Mouse (Mus musculus): ENCODE measurements at regions not wholly inside any gene's neighbourhood (a gene's known extent, or its start where the extent isn't known, plus 50 kb on each side); places are given as distances from the start of the nearest gene placed in this dataset.

GRCm38 (mm10) chr5:77487837-77488827 lies 80.3 kb upstream of the Igfbp7 start:
- DNase-seq (ENCODE audit: low spot score in 2 of 2), result no peak

- no peak for DNase-seq (ENCODE audit: low spot score in 2 of 2)
These were observed 75.3 kb upstream of the Igfbp7 start for GRCm38 (mm10) chr5:77483053-77483717.

- DNase-seq (ENCODE audit: low spot score in 2 of 2), result no peak
These were observed 74.0 kb upstream of the Igfbp7 start for GRCm38 (mm10) chr5:77481811-77482210.

GRCm38 (mm10) chr5:77477794-77478193 lies 70.0 kb upstream of the Igfbp7 start:
- DNase-seq (ENCODE audit: low spot score in 2 of 2), result no peak

GRCm38 (mm10) chr5:77473896-77474486 lies 66.2 kb upstream of the Igfbp7 start:
- no peak for DNase-seq (ENCODE audit: low spot score in 2 of 2)

- DNase-seq (ENCODE audit: low spot score in 2 of 2), result no peak
These were observed 61.5 kb upstream of the Igfbp7 start for GRCm38 (mm10) chr5:77469236-77469766.

- peak; percentile 49 to 65 for DNase-seq (ENCODE audit: low spot score in 2 of 2)
These were observed 60.6 kb upstream of the Igfbp7 start for GRCm38 (mm10) chr5:77468467-77468866.

- DNase-seq (ENCODE audit: low spot score in 2 of 2), result peak; percentile 26 to 50
These were observed 57.2 kb upstream of the Igfbp7 start for GRCm38 (mm10) chr5:77464851-77465548.

- DNase-seq (ENCODE audit: low spot score in 2 of 2), result peak; percentile 78 to 87
These were observed 52.3 kb upstream of the Igfbp7 start for GRCm38 (mm10) chr5:77459896-77460717.

Measured in spleen, postnatal 14 days (tissue).